Mouse (Mus musculus) liver, postnatal 0 days (tissue): ENCODE results near the gene Ccdc69.

Experiments used
- CTCF ChIP-seq: sonication (generic); IDR thresholded peaks from 2 replicates; pipeline ENCODE4 v1.5.1; 2016; ENCODE audit warnings: antibody characterized with exemption, low read depth
- EP300 ChIP-seq: IDR thresholded peaks from 2 replicates; pipeline ENCODE4 v1.6.1; 2016; ENCODE audit warnings: antibody characterized with exemption, low read depth, mild to moderate bottlenecking

DNA sequence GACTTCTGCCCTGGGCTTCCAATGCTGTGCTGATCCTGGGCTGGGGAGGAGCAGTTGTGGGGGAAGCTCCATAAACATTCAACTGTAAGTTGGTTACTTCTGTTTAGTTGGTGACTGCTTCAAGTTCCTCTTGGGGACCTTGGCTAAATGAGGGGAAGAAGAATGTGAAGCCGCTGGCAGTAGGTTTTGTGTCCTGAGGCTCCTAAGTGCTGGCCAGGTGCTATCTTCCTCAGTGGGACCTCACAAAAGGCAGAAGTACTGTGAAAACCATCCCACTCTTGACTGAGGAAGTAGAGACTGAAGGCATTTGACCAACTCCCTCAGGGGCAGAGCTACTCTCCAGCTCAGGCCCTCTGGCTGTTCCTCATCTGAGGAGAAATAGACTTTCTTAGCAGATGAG, 28.7 kb upstream of the Ccdc69 start:
- TF ChIP-seq CTCF (no peak), EP300 (no peak)
